Mouse (Mus musculus): ENCODE measurements at regions not wholly inside any gene's neighbourhood (a gene's known extent, or its start where the extent isn't known, plus 50 kb on each side); places are given as distances from the start of the nearest gene placed in this dataset.

DNA sequence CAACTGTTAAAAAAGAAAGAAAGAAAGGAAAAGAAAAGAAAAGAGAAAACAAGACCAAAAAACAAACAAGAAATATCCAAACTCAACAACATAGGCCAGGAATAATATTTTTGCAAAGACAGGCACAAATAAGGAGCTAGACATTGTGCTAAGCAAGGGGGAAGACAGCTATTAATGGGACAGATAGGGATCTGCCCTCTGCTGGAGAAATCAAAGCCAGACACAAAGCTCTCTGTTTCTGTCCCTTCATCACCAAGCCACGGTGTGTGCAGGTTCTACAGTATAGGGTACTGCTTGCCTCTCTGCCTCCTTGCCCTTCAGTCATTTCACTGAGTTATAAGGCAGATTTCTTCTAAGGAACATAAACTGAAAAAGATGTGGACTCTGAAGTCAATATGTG is 57.8 kb upstream of the Chchd3 start:
- DNase-seq, result no peak
- intact Hi-C loops (cut with DNase I), result no loop called here

DNA sequence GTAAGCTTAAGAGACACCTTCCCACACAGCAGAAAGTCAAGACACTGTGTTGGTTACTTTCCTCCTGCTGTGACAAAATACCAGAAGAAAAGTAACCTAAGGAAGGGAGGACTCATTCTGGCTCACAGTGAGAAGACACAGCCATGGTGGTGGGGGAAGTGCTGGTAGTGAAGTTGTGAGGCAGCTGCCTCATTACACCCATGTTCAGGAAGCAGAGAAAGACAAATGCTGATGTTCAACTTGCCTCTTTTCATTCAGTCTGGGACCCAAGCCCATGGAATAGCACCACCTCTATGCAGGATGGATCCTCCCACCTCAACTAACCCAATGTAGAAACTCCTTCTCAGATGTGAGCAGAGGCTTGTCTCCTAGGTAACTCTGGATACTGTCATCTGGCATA is 60.5 kb upstream of the Chchd3 start:
- DNase-seq, result no peak
- intact Hi-C loops (cut with DNase I), result no loop called here

DNA sequence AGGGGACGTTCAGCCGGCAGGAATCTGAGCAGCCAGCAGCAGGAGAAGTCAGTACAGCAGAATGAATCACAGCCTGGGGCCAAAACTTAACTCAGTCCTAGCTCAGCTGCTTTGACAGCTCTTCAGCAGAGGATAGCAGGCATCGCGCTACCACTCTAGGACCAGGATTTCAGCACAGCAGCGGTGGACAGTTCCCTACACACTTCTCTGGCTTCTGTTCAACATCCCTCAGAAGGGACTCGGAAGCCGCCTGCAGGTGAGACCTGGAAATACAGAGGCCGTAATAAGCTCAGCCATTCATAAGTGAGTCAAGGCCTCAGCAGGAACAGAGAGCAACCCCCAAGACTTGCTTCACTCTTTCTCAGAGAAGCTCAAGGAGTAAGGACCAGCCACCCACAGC is 66.5 kb upstream of the Chchd3 start:
- DNase-seq, result peak; percentile 67
- intact Hi-C loops (cut with DNase I), result no loop called here

DNA sequence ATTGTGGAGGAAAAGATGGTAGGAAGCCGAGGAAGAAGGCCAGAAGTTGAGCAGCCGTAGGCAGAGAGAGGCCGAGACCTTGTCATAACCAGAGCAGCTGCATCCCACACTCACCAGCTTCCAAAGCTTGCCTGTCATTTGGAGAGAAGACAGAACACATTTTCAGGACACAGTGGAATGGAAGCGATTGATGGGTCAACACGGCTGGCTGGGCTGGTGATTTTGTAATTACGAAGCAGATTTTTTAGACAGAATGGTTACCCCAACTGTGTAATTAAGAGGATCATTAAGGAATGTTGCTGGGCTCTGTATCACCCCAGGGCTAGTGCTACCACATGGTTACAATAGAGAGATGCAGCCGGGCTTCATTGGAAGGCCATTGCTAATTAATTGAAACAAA is 76.8 kb upstream of the Chchd3 start:
- DNase-seq, result peak; percentile 2
- intact Hi-C loops (cut with DNase I), result no loop called here

DNA sequence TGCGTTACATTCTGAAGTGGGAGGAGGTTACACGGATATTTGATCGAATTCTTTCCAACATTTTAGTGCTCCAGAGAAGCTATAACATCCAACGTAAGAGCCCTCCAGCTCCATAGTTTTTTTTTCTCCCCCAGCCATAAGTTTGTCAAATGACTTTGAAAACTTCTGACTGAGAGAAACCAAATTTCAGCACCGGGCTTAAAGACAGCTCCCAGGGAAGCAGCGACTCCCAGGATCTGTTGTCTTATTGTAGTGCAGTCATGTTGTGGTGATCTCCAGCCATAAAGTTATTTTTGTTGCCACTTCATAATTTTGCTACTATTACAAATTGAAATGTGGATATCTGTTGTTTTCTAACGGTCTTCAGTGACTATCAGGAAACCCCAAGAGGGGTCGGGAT is 77.8 kb upstream of the Chchd3 start:
- DNase-seq, result no peak
- intact Hi-C loops (cut with DNase I), result no loop called here

DNA sequence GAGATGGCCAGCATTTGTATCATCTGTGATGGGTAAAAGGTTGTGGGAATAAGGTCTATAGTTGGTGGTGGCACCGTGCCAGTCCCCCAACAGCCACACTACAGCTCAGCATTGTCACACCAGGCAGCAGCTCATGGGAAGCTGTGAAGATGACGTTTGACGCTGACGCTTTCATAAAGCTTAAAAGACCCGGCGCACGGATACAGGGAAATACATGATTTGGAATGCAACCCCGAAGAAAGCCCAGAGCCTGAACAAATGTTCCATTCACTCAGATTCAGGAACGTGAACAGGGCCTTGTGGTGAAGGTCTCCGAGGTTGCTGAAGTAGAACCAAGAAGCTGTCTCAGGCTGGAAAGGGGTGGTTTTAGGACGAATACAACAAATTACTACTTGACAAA is 82.4 kb upstream of the Exoc4 start:
- DNase-seq, result peak; percentile 11
- intact Hi-C loops (cut with DNase I), result no loop called here

DNA sequence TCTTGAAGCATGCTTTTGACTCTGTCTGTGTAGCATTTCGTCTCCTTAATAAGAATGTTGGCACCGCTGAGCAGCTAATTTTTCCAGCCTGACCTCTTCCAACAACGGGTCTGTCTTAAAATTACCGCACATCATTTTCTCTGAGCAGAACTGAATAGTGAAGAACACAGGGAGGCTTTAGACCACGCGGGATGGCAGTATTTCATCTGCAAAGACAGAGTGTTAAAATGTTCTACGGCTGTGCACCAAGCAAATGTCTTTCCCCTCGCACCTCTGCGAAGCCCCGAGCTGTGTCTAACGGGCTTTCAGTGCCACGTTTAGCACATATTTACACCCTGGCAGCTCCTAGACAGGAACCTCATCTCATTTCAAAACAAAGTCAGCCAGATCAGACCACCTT is 75.3 kb upstream of the Exoc4 start:
- DNase-seq, result no peak

DNA sequence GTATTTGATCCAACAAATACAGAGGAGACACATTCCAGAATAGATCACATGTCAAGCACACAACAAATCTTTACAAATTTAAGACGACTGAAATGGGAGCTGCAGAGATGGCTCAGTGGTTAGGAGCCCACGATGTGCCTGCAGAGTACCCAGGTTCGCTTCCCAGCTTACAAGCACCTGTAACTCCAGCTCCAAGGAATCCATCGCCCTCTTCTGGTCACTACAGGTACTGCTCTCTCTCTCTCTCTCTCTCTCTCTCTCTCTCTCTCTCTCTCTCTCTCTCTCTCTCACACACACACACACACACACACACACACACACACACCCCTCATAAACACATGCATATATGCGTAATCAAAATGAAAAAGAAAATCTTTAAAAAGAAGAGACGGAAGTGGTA is 74.3 kb upstream of the Exoc4 start:
- intact Hi-C loops (cut with DNase I), result no loop called here
- DNase-seq, result no peak

More for the DNA sequence above, 75.3 kb upstream of the Exoc4 start:
- intact Hi-C loops (cut with DNase I), result no loop called here

DNA sequence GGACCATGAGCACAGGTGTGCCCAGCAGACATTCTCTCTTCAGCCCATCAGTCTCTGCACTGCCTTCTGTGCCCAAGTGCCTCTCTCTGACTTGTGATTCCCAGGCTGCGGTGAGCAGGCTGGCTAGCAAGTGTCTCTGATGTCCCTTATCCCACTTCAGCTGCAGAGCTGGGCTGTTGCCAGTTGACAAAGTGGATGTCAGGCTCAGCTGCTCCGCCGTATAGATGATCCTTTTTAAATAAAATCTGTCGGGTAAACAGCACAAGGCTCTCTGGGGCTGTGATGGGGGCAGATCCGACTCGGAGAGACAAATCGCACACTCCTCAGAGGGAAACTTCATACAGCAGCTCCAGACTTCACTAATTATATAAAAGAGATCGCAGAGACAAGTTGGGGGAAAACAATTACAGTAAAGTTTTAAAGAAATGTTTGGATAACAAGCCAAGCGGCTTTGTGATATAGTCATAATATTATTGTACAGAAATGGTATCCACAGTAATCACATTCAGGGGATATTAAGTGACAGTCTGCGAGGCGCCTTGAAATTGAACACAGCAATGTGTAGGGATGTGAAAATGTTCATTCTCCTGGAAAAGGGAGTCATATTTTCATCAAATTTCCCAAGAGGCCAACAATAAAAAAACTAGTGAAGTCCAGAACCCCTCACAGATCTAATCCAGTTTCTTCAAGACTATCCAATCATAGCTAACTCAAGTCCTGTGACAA is 59.2 kb upstream of the Exoc4 start:
- intact Hi-C loops (cut with DNase I), result no loop called here

DNA sequence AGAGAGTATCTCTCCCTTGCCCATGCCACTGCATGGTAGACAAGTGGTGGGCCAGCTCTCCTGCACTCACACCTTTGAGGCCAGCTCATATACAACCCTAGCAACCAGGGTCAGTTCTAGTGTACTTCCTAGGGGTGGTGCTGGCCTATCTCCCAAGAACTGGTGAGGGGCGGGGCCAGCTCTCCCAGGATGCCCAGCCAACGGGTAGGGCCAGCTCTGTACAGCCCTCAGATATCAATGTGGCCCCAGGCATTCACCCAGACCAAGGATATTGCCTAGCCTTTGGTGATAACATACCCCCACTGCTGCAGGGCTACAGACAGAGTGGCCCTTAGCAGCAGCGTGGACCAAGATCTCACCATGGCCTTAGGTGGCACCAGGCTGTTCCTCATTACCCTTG is 55.1 kb upstream of the Exoc4 start:
- intact Hi-C loops (cut with DNase I), result no loop called here
- no peak for DNase-seq

More for the DNA sequence above, 59.2 kb upstream of the Exoc4 start:
- DNase-seq, result peak; percentile 13
